Mouse (Mus musculus): ENCODE measurements at regions not wholly inside any gene's neighbourhood (a gene's known extent, or its start where the extent isn't known, plus 50 kb on each side); places are given as distances from the start of the nearest gene placed in this dataset.

GRCm38 (mm10) chr9:32063541-32063940 lies 52.4 kb upstream of the Arhgap32 start:
- no peaks in the 10 kb centered on the region for H3K27me3 ChIP-seq (ENCODE audit: control insufficient read depth, insufficient read depth, low read length)
- no peak for DNase-seq
- no peak for TF ChIP-seq CTCF (IDR thresholded peaks at IDR 0.05; ENCODE audit: borderline replicate concordance, insufficient read depth, low read depth, low read length)
- TF ChIP-seq POLR2A (IDR thresholded peaks at IDR 0.05; ENCODE audit: borderline replicate concordance, insufficient read depth, low read length), result no peak
- no peak overlapping the region for H3K27ac ChIP-seq (ENCODE audit: insufficient read depth, low read length)
- no peaks in the 10 kb centered on the region for H3K4me1 ChIP-seq (ENCODE audit: control insufficient read depth, insufficient read depth, low read length)
- 70% methylated on average over 6 of the region's 6 CpGs for WGBS
- no peak overlapping the region for H3K4me3 ChIP-seq (replicated peaks; ENCODE audit: insufficient read depth, low read depth, low read length)

- Histone ChIP-seq H3K4me3 (replicated peaks; ENCODE audit: insufficient read depth, low read depth, low read length) (no peak overlapping the region), H3K27me3 (ENCODE audit: control insufficient read depth, insufficient read depth, low read length) (no peaks in the 10 kb centered on the region), H3K4me1 (ENCODE audit: control insufficient read depth, insufficient read depth, low read length) (no peaks in the 10 kb centered on the region), H3K27ac (ENCODE audit: insufficient read depth, low read length) (no peak overlapping the region)
- WGBS, result 84% methylated on average over 4 of the region's 4 CpGs
- TF ChIP-seq POLR2A (IDR thresholded peaks at IDR 0.05; ENCODE audit: borderline replicate concordance, insufficient read depth, low read length) (no peak), CTCF (IDR thresholded peaks at IDR 0.05; ENCODE audit: borderline replicate concordance, insufficient read depth, low read depth, low read length) (no peak)
- DNase-seq, result no peak
Measured at GRCm38 (mm10) chr9:32064007-32064550, 51.9 kb upstream of the Arhgap32 start.

All from cerebellum, adult 2 months (tissue).